Mouse (Mus musculus) spleen, adult 18-20 months (tissue): ENCODE results near the gene Cd38.
"Not testable (repeated sequence)": the region's sequence is repeated elsewhere in the genome, so short reads cannot be mapped to it uniquely, and the experiment has no call there.

Source experiments
- DNase-seq, 2 experiments: peaks; one replicate each; pipeline ENCODE4 v3.0.0; 2022; ENCODE audit warnings: mixed read lengths in 2 of 2

The Cd38 gene

GRCm38 (mm10) chr5:43860096-43860495 lies 8.3 kb upstream of the Cd38 start:
- no peak for DNase-seq

GRCm38 (mm10) chr5:43860670-43861431 lies 7.5 kb upstream of the Cd38 start:
- no peak for DNase-seq

- no peak for DNase-seq
Measured at GRCm38 (mm10) chr5:43863642-43864041, 4.7 kb upstream of the Cd38 start.

GRCm38 (mm10) chr5:43865316-43865715 lies 3.0 kb upstream of the Cd38 start:
- DNase-seq = no peak

GRCm38 (mm10) chr5:43868711-43869600 lies 603 bp downstream of the Cd38 start:
- peak; percentile 49 to 56 for DNase-seq

- peak in 1 of 2 experiments; percentile 44 for DNase-seq
Measured at GRCm38 (mm10) chr5:43871845-43872244, 3.5 kb downstream of the Cd38 start.

GRCm38 (mm10) chr5:43872652-43873051 lies 4.3 kb downstream of the Cd38 start:
- no peak for DNase-seq

- DNase-seq = peak in 1 of 2 experiments; percentile 47
Measured at GRCm38 (mm10) chr5:43882034-43882433, 13.7 kb downstream of the Cd38 start.

GRCm38 (mm10) chr5:43885060-43885820 lies 16.9 kb downstream of the Cd38 start:
- no peak for DNase-seq

- DNase-seq = no peak
Measured at GRCm38 (mm10) chr5:43892386-43892785, 24.0 kb downstream of the Cd38 start.

GRCm38 (mm10) chr5:43894113-43894512 lies 25.8 kb downstream of the Cd38 start:
- no peak for DNase-seq

- no peak for DNase-seq
Measured at GRCm38 (mm10) chr5:43895931-43896330, 27.6 kb downstream of the Cd38 start.

- no peak for DNase-seq
Measured at GRCm38 (mm10) chr5:43904685-43905084, 36.3 kb downstream of the Cd38 start.

- no peak for DNase-seq
Measured at GRCm38 (mm10) chr5:43909213-43909612, 40.9 kb downstream of the Cd38 start.

GRCm38 (mm10) chr5:43910006-43910405 lies 41.7 kb downstream of the Cd38 start:
- no peak for DNase-seq

- DNase-seq = not testable (repeated sequence)
Measured at GRCm38 (mm10) chr5:43912844-43913243, 44.5 kb downstream of the Cd38 start, which contains the start of gene Gm7879. Gm7879 (plus strand) TSS chr5:43913144.

- no peak for DNase-seq
Measured at GRCm38 (mm10) chr5:43915261-43915886, 47.0 kb downstream of the Cd38 start.

GRCm38 (mm10) chr5:43921877-43922276 lies 53.5 kb downstream of the Cd38 start:
- no peak for DNase-seq

- DNase-seq = peak; percentile 65 to 85
Measured at GRCm38 (mm10) chr5:43923933-43924332, 55.6 kb downstream of the Cd38 start.

- DNase-seq = no peak
Measured at GRCm38 (mm10) chr5:43927729-43928128, 59.4 kb downstream of the Cd38 start.

GRCm38 (mm10) chr5:43933269-43933668 lies 64.9 kb downstream of the Cd38 start:
- DNase-seq = no peak

- peak; percentile 11 to 40 for DNase-seq
Measured at GRCm38 (mm10) chr5:43947330-43947977, 79.1 kb downstream of the Cd38 start.
